Mouse (Mus musculus) left cerebral cortex, adult 18-20 months (tissue): ENCODE results near the gene Ccdc13. TPM values are rescaled to one million over a fixed set of nuclear protein-coding genes. Genes with fewer than 3 reads are reported as not detected.

Source experiments
- DNase-seq, 2 experiments: peaks; one replicate each; pipeline ENCODE4 v3.0.0; 2021 to 2022; ENCODE audit warnings: low spot score in 2 of 2, mixed read lengths in 1 of 2
- total RNA-seq, 2 experiments: library from RNA; stranded (reverse); gene quantifications; 2 replicates each; pipeline ENCODE4 v1.2.3; 2021

The Ccdc13 gene
- total RNA-seq, 2 experiments from 2014 or later, result 5.1 to 6.1 TPM

- DNase-seq, result no peak
Measured at GRCm38 (mm10) chr9:121847842-121848241, 8.6 kb upstream of the Ccdc13 start.

- no peak for DNase-seq
Measured at GRCm38 (mm10) chr9:121847138-121847537, 7.9 kb upstream of the Ccdc13 start.

- DNase-seq, result no peak
Measured at GRCm38 (mm10) chr9:121846526-121847118, 7.4 kb upstream of the Ccdc13 start.

- DNase-seq, result no peak
Measured at GRCm38 (mm10) chr9:121842914-121843313, 3.7 kb upstream of the Ccdc13 start.

GRCm38 (mm10) chr9:121839622-121839965, 333 bp upstream of the Ccdc13 start:
- DNase-seq, result no peak

- no peak for DNase-seq
Measured at GRCm38 (mm10) chr9:121838008-121838407, 1.3 kb downstream of the Ccdc13 start.

- no peak for DNase-seq
Measured at GRCm38 (mm10) chr9:121833825-121834224, 5.4 kb downstream of the Ccdc13 start.

- peak; percentile 87 to 95 for DNase-seq
Measured at GRCm38 (mm10) chr9:121830956-121831293, 8.3 kb downstream of the Ccdc13 start.

- DNase-seq, result peak; percentile 52 to 65
Measured at GRCm38 (mm10) chr9:121830243-121830955, 8.9 kb downstream of the Ccdc13 start.

- no peak for DNase-seq
Measured at GRCm38 (mm10) chr9:121829270-121829992, 9.8 kb downstream of the Ccdc13 start.

- DNase-seq, result no peak
Measured at GRCm38 (mm10) chr9:121828314-121828713, 10.9 kb downstream of the Ccdc13 start.

- DNase-seq, result peak; percentile 48 to 58
Measured at GRCm38 (mm10) chr9:121826356-121826755, 12.9 kb downstream of the Ccdc13 start.

GRCm38 (mm10) chr9:121823991-121824390, 15.3 kb downstream of the Ccdc13 start:
- no peak for DNase-seq

- DNase-seq, result no peak
Measured at GRCm38 (mm10) chr9:121823051-121823450, 16.2 kb downstream of the Ccdc13 start.

GRCm38 (mm10) chr9:121822585-121822991, 16.7 kb downstream of the Ccdc13 start:
- no peak for DNase-seq

GRCm38 (mm10) chr9:121820765-121821164, 18.5 kb downstream of the Ccdc13 start:
- no peak for DNase-seq

GRCm38 (mm10) chr9:121819771-121820471, 19.3 kb downstream of the Ccdc13 start:
- no peak for DNase-seq

GRCm38 (mm10) chr9:121819073-121819770, 20.0 kb downstream of the Ccdc13 start:
- no peak for DNase-seq

GRCm38 (mm10) chr9:121815183-121815582, 24.1 kb downstream of the Ccdc13 start:
- DNase-seq, result no peak

GRCm38 (mm10) chr9:121810081-121810821, 29.0 kb downstream of the Ccdc13 start:
- DNase-seq, result peak; percentile 54 to 62
